ENCODE assay signal across 8 mouse cellular contexts in genomic region chr1:79711147-79712126, GRCm38 (mm10). TPM values are rescaled to one million over a fixed set of nuclear protein-coding genes. Genes with fewer than 3 reads are reported as not detected.
DNase-seq lines count a peak whose midpoint lies in the region; ATAC-seq and TF ChIP-seq lines count a peak whose summit lies in the region.

No protein-coding gene starts in this region.

- H3K27ac ChIP-seq in layer of hippocampus, adult 2 months = peak overlapping the region; percentile 59
- H3K27ac ChIP-seq in bone marrow, adult 2 months (ENCODE audit: control insufficient read depth, insufficient read depth, low read depth, low read length, poor library complexity) = peak overlapping the region; percentile 88

- no peak for TF ChIP-seq POLR2A in bone marrow, adult 2 months (IDR thresholded peaks at IDR 0.05; ENCODE audit: borderline replicate concordance, control insufficient read depth, low read depth, low read length)

- H3K4me3 ChIP-seq in layer of hippocampus, adult 2 months = no peak overlapping the region
- peak overlapping the region; percentile 59 for H3K4me3 ChIP-seq in bone marrow, adult 2 months (replicated peaks; ENCODE audit: control insufficient read depth, low read depth, low read length)

- no peak for TF ChIP-seq CTCF in layer of hippocampus, adult 2 months (conservative IDR thresholded peaks at IDR 0.05)
- no peak for TF ChIP-seq CTCF in bone marrow, adult 2 months (IDR thresholded peaks at IDR 0.05; ENCODE audit: control insufficient read depth, insufficient read depth, low read length)

- ATAC-seq in inflammation-experienced regulatory T-cells, adult 6 months = peak; percentile 83
- ATAC-seq in megakaryocyte-erythroid progenitor cell, adult 5-6 weeks (replicated peaks; ENCODE audit: low FRiP score, low TSS enrichment, poor library complexity, severe bottlenecking) = peak; percentile 56

- 2% methylated on average over 18 of the region's 18 CpGs for WGBS in bone marrow, adult 2 months

- DNase-seq in layer of hippocampus, adult 2 months (ENCODE audit: low spot score in 2 of 2) = no peak
- no peak for DNase-seq in layer of hippocampus, adult 8-10 months (ENCODE audit: low spot score in 2 of 2)
- DNase-seq in layer of hippocampus, adult 18-20 months (ENCODE audit: low spot score in 2 of 2) = no peak
- DNase-seq in cerebellum, postnatal 25 days = no peak
- no peak for DNase-seq in retina, postnatal 1 day

- H3K4me1 ChIP-seq in bone marrow, adult 2 months (ENCODE audit: control insufficient read depth, insufficient read depth, low read length) = peaks cover 4% of the 10 kb centered on the region

RNA-seq across cellular contexts. Expression of gene Ap1s3, which starts 39.7 kb away (rescaled TPM):
- total RNA-seq in layer of hippocampus, adult 2 months (2021) = 1 to 10 TPM; 2.0 to 3.3 TPM
- total RNA-seq in layer of hippocampus, adult 8-10 months (2022) = 1 to 10 TPM; 1.7 to 2.9 (median 1.8) TPM
- 1.6 TPM in 2 replicates for polyA plus RNA-seq in bone marrow, adult 2 months (2011; ENCODE audit: insufficient read depth, insufficient read length, low replicate concordance, missing spikeins)
- polyA plus RNA-seq in inflammation-experienced regulatory T-cells, adult 6 months (2017; shearing (Covaris generic)) = 1 to 10 TPM; 1.8 to 3.5 (median 3.0) TPM
- 8.4 and 14.0 TPM in 2 replicates for total RNA-seq in megakaryocyte-erythroid progenitor cell, adult 5-6 weeks (2014; fragmentation: Nextera tagmentation)
- total RNA-seq in megakaryocyte-erythroid progenitor cell, adult 5-6 weeks (2017) = 3.1 and 3.6 TPM in 2 replicates
- 1 to 10 TPM; 1.7 to 2.0 TPM for total RNA-seq in layer of hippocampus, adult 18-20 months (2021)
